Comparison of ENCODE assay signal across 8 mouse cellular contexts in the genomic region with DNA sequence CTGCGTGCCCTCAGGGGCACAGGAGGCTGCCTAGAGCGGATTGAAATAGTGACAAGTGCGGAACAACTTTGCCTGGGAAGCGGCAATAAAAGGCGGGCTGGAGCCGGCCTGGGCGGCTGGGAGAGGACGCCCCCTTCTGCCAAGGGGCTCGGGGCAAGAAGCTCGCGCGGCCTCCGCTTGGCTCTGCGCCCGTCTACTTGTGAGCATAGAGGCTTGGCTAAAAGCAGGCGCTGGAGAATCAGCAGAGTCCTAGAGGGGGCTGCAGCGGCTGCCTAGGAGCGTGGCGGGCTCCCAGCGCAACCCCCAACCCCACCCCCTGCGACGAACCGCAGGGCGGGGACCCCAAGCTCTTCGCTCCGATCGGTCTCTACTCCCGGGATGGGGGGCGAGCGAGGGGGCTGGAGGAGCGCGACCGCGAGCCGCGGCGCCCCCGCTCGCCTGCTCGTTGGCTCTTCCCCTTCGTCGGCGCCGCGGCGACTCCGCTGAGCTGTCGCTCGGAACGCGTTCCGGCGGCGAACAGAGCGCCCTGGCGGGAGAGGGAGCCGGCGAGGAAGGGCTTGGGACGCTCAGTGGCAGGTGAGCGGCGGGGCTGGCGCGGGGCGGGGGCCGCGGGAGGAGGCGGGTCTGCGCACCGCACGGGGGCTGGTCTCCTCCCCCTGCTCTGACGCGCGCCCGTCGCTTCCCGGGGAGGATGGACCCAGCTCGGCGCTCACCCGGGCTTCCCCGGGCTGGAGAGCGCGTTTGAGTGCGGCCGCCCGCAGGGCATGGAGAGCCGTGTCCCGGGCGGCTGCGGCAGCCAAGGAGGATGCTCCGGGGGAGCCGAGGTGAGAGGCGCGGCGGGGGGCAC.
A peak's percentile ranks its signal among the peaks of the same experiment; 100 is the strongest.
DNase-seq lines count a peak whose midpoint lies in the region; ATAC-seq and TF ChIP-seq lines count a peak whose summit lies in the region.

No protein-coding gene starts in this region.

- H3K4me1 ChIP-seq in intestine, postnatal 0 days (replicated peaks; ENCODE audit: control insufficient read depth, insufficient read depth, low read length): no peaks in the 10 kb centered on the region
- H3K4me1 ChIP-seq in midbrain, embryonic 11.5 days (ENCODE audit: control insufficient read depth, insufficient read depth, low read length): peaks cover 12% of the 10 kb centered on the region
- H3K4me1 ChIP-seq in stomach, embryonic 15.5 days: peaks cover 13% of the 10 kb centered on the region

- H3K4me3 ChIP-seq in intestine, postnatal 0 days (ENCODE audit: low read depth, low read length): peak overlapping the region; percentile 77
- peak overlapping the region; percentile 69 for H3K4me3 ChIP-seq in midbrain, embryonic 11.5 days (ENCODE audit: low read depth, low read length)
- peak overlapping the region; percentile 65 for H3K4me3 ChIP-seq in stomach, embryonic 15.5 days (replicated peaks)

- peak overlapping the region; percentile 57; the same call in 1 of the 2 replicates for H3K27ac ChIP-seq in intestine, postnatal 0 days (ENCODE audit: low read depth, low read length)
- H3K27ac ChIP-seq in midbrain, embryonic 11.5 days (ENCODE audit: low read depth, low read length): peak overlapping the region; percentile 50; the same call in 1 of the 2 replicates
- H3K27ac ChIP-seq in stomach, embryonic 15.5 days: 0 out of 2 replicates have a peak overlapping the region, but pooled peaks have one; percentile 16

- H3K36me3 ChIP-seq in intestine, postnatal 0 days (ENCODE audit: control insufficient read depth, insufficient read depth): no peaks in the 10 kb centered on the region
- H3K36me3 ChIP-seq in midbrain, embryonic 11.5 days (ENCODE audit: control insufficient read depth, insufficient read depth, low read length): no peaks in the 10 kb centered on the region
- no peaks in the 10 kb centered on the region for H3K36me3 ChIP-seq in stomach, embryonic 15.5 days

- ATAC-seq in intestine, postnatal 0 days: peak; percentile 87
- peak; percentile 83 for ATAC-seq in midbrain, embryonic 11.5 days (ENCODE audit: low FRiP score)
- peak; percentile 84 for ATAC-seq in stomach, embryonic 15.5 days (ENCODE audit: insufficient read depth, low FRiP score, low read depth)

- peak overlapping the region; percentile 71 for H3K9ac ChIP-seq in intestine, postnatal 0 days (ENCODE audit: low read depth, low read length)
- H3K9ac ChIP-seq in midbrain, embryonic 11.5 days (ENCODE audit: low read length): peak overlapping the region; percentile 70
- H3K9ac ChIP-seq in stomach, embryonic 15.5 days: peak overlapping the region; percentile 39; the same call in 1 of the 2 replicates

- intact Hi-C loops in gastrocnemius, postnatal 36 days (cut with DNase I): no loop called here
- intact Hi-C loops in left cerebral cortex, postnatal 14 days (cut with DNase I): loop anchor here (5.0 to 10.0 kb wide), 3 partner anchors 90 to 358 kb away; no protein-coding TSS in a partner anchor

- H3K9me3 ChIP-seq in intestine, postnatal 0 days (ENCODE audit: control insufficient read depth): no peaks in the 10 kb centered on the region
- no peaks in the 10 kb centered on the region for H3K9me3 ChIP-seq in midbrain, embryonic 11.5 days (ENCODE audit: control insufficient read depth, low read length)
- no peaks in the 10 kb centered on the region for H3K9me3 ChIP-seq in stomach, embryonic 15.5 days

- WGBS in intestine, postnatal 0 days: under 1% methylated on average over 79 of the region's 94 CpGs
- under 1% methylated on average over 70 of the region's 94 CpGs for WGBS in midbrain, embryonic 11.5 days
- WGBS in stomach, embryonic 15.5 days: under 1% methylated on average over 86 of the region's 94 CpGs

- 0 out of 2 replicates have a peak, but pooled peaks cover 14% of the 10 kb centered on the region for H3K27me3 ChIP-seq in intestine, postnatal 0 days (replicated peaks; ENCODE audit: control insufficient read depth, insufficient read depth, low read length)
- H3K27me3 ChIP-seq in midbrain, embryonic 11.5 days (ENCODE audit: control insufficient read depth, insufficient read depth, low read length): peaks cover 10% of the 10 kb centered on the region
- peaks cover 48% of the 10 kb centered on the region for H3K27me3 ChIP-seq in stomach, embryonic 15.5 days (replicated peaks)

- TF ChIP-seq CTCF in intestine, postnatal 0 days (IDR thresholded peaks at IDR 0.05; ENCODE audit: low read depth): peak; percentile 36

- peak; percentile 80 for DNase-seq in adrenal gland, adult 2 months
- DNase-seq in cerebellum, postnatal 25 days: peak; percentile 85 to 89
- DNase-seq in gastrocnemius, postnatal 36 days: peak; percentile 5 to 17
- DNase-seq in left cerebral cortex, postnatal 14 days (ENCODE audit: low spot score in 2 of 2): peak; percentile 81 to 84
- peak; percentile 97 for DNase-seq in midbrain, embryonic 11.5 days (ENCODE audit: low spot score, missing footprints)
- no peak for DNase-seq in thymus, postnatal 25 days

- H3K4me2 ChIP-seq in intestine, postnatal 0 days (replicated peaks; ENCODE audit: low read depth): peak overlapping the region; percentile 97
- peak overlapping the region; percentile 92 for H3K4me2 ChIP-seq in midbrain, embryonic 11.5 days
- peak overlapping the region; percentile 98 for H3K4me2 ChIP-seq in stomach, embryonic 15.5 days
